Mouse (Mus musculus) limb, embryonic 14.5 days (tissue): Measurements from ENCODE around the gene Slc4a2. TPM values are rescaled to one million over a fixed set of nuclear protein-coding genes. Genes with fewer than 3 reads are reported as not detected.

ENCODE experiments used
- ATAC-seq: fragments of 200-750 bp; cut with Nextera tagmentation; 2 replicates; pipeline ENCODE4 v1.8.0; 2017; ENCODE audit warnings: low read depth, moderate number of reproducible peaks, moderate TSS enrichment; ENCODE audit not compliant: low FRiP score
- DNase-seq: peaks from one replicate; pipeline ENCODE4 v3.0.0-alpha.2; 2015; ENCODE audit warnings: low spot score
- H3K27ac ChIP-seq: fragments of 300-500 bp; sonication (generic); replicated peaks from 2 replicates; pipeline ENCODE4 v1.5.1; 2014; ENCODE audit warnings: low read depth, mild to moderate bottlenecking, low read length, moderate library complexity, mixed read lengths
- H3K27me3 ChIP-seq: fragments of 300-500 bp; sonication (generic); 2 replicates; pipeline ENCODE4 v1.6.1; 2014; ENCODE audit warnings: low read length, mixed read lengths; ENCODE audit not compliant: control insufficient read depth, insufficient read depth
- H3K36me3 ChIP-seq: fragments of 300-500 bp; sonication (generic); 2 replicates; pipeline ENCODE4 v1.6.1; 2014; ENCODE audit warnings: mild to moderate bottlenecking, low read length, moderate library complexity, mixed read lengths; ENCODE audit not compliant: control insufficient read depth, insufficient read depth
- H3K4me1 ChIP-seq: fragments of 300-500 bp; sonication (generic); 2 replicates; pipeline ENCODE4 v1.6.1; 2014; ENCODE audit warnings: antibody characterized with exemption, low read length, mixed read lengths; ENCODE audit not compliant: control insufficient read depth, insufficient read depth
- H3K4me2 ChIP-seq: fragments of 300-500 bp; sonication (generic); replicated peaks from 2 replicates; pipeline ENCODE4 v1.6.1; 2014; ENCODE audit warnings: low read depth, mild to moderate bottlenecking, low read length, moderate library complexity; ENCODE audit not compliant: severe bottlenecking
- H3K4me3 ChIP-seq: fragments of 300-500 bp; sonication (generic); replicated peaks from 2 replicates; pipeline ENCODE4 v1.5.1; 2014; ENCODE audit warnings: low read length
- H3K9ac ChIP-seq: fragments of 300-500 bp; sonication (generic); 2 replicates; pipeline ENCODE4 v1.6.1; 2014; ENCODE audit warnings: mild to moderate bottlenecking, low read depth, low read length, moderate library complexity; ENCODE audit not compliant: severe bottlenecking
- H3K9me3 ChIP-seq: fragments of 300-500 bp; sonication (generic); 2 replicates; pipeline ENCODE4 v1.6.1; 2016; ENCODE audit warnings: low read length; ENCODE audit not compliant: control insufficient read depth
- POLR2A ChIP-seq: fragments of 200-500 bp; IDR thresholded peaks from 2 replicates; pipeline ENCODE4 v1.8.0; 2012; ENCODE audit warnings: inconsistent platforms, mild to moderate bottlenecking, moderate library complexity, borderline replicate concordance; ENCODE audit not compliant: insufficient read depth, insufficient read length; ENCODE audit errors: extremely low read depth
- WGBS: fragments of 180-500 bp; shearing (Covaris S2); extraction: QIAGEN DNeasy Blood & Tissue Kit; methylation state at CpG from one replicate; pipeline ENCODE4 v1.1.7; 2014; 5-methylcytosine and 5-hydroxymethylcytosine counted together
- polyA plus RNA-seq, 2 experiments: library from polyadenylated mRNA; depleted of rRNA in 1 of 2; stranded (reverse) in 1 of 2; unstranded in 1 of 2; fragments of >200 nt; fragmentation: Nextera tagmentation in 1 of 2; extraction: Ambion mirVana in 1 of 2; gene quantifications; 2 replicates each; pipeline versions ENCODE4 v1.2.1 to v1.2.3; 2012 to 2014

Gene Slc4a2
- polyA plus RNA-seq, 2 experiments = 30.0 to 69.1 TPM

GRCm38 (mm10) chr5:24455613-24456012 lies 32.0 kb downstream of the Slc4a2 start:
- peaks cover 18% of the 10 kb centered on the region for H3K36me3 ChIP-seq
- no peaks in the 10 kb centered on the region for H3K9me3 ChIP-seq
- H3K4me3 ChIP-seq = no peak overlapping the region
- no peak overlapping the region for H3K4me2 ChIP-seq
- no peaks in the 10 kb centered on the region for H3K27me3 ChIP-seq
- TF ChIP-seq POLR2A = no peak
- ATAC-seq = no peak
- H3K4me1 ChIP-seq = peaks cover 27% of the 10 kb centered on the region
- 73% methylated on average over 7 of the region's 7 CpGs for WGBS
- H3K27ac ChIP-seq = no peak overlapping the region
- no peak for DNase-seq
- H3K9ac ChIP-seq = no peak overlapping the region

DNA sequence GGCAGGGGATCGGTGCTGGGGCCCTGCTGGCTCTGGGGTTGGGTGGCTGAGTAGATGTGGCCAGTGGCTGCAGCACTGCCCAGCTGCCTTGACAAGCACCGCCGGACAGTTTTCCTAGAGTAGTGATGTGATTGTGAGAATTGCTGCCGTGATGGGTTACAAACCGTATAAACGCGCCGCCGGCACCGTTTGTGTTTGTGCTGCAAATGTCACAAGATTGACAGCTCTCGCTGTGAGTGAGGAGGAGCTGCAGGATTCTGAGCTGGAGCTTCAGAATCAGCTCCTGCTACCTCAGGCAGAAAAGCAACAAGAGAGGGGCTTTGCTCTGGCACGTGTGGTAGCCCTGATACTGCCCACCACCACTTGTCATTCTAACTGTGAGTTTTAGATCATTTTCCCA lies 43.1 kb downstream of the Slc4a2 start:
- H3K9me3 ChIP-seq = no peaks in the 10 kb centered on the region
- H3K27ac ChIP-seq = no peak overlapping the region
- DNase-seq = no peak
- H3K27me3 ChIP-seq = no peaks in the 10 kb centered on the region
- H3K4me3 ChIP-seq = no peak overlapping the region
- H3K4me1 ChIP-seq = no peaks in the 10 kb centered on the region
- 72% methylated on average over 12 of the region's 12 CpGs for WGBS
- TF ChIP-seq POLR2A = no peak
- ATAC-seq = no peak
- 0 out of 2 replicates have a peak, but pooled peaks cover 3% of the 10 kb centered on the region for H3K36me3 ChIP-seq
- H3K9ac ChIP-seq = no peak overlapping the region
- no peak overlapping the region for H3K4me2 ChIP-seq

GRCm38 (mm10) chr5:24470600-24470999 lies 47.0 kb downstream of the Slc4a2 start:
- ATAC-seq (no peak), DNase-seq (peak; percentile 87)
- H3K27me3 ChIP-seq = 0 out of 2 replicates have a peak, but pooled peaks cover 8% of the 10 kb centered on the region
- H3K9me3 ChIP-seq = no peaks in the 10 kb centered on the region
- no peak overlapping the region for H3K4me2 ChIP-seq
- WGBS = 8% methylated on average over 5 of the region's 5 CpGs
- no peak for TF ChIP-seq POLR2A
- no peak overlapping the region for H3K9ac ChIP-seq
- H3K27ac ChIP-seq = no peak overlapping the region
- H3K36me3 ChIP-seq = peaks cover 8% of the 10 kb centered on the region; the same call in 1 of the 2 replicates
- H3K4me1 ChIP-seq = peaks cover 24% of the 10 kb centered on the region
- H3K4me3 ChIP-seq = no peak overlapping the region

GRCm38 (mm10) chr5:24472884-24473619 lies 49.4 kb downstream of the Slc4a2 start:
- peaks cover 29% of the 10 kb centered on the region for H3K4me1 ChIP-seq
- no peak for ATAC-seq

DNA sequence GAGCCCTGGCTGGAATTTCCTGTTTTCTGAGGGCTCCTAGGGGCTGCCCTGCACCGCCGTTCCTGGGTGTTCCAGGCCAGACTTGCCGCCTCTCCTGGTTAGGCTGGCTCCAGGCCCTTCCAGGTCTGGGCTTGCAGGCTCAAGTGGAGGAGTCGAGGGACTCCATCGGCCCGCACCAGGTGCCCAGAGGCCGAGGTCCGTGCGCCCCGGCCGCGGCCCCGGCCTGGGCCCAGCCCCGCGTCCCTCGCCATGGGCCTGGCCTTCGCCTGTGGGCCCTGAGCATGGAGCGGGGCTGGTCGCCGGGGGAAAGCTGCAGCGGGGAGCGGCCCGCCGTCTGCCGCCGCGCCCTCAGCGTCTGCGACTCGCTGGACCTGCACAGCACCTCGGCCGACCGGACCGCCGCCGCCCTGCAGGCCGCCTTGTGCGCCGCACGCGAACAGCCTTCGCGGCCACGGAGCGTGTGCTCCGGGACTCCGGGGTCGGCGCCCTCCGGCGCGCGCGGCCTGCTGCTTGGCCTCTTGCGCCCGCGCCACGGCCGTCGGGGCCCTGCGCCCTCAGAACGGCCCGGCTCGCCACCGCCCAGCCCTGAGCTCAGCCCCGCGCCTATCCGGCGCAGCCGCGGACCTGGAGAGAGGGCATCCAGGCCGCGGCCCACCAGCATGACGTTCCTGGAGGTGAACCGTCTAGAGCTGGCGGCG lies 50.5 kb downstream of the Slc4a2 start:
- H3K4me2 ChIP-seq = peak overlapping the region; percentile 76
- peaks cover 29% of the 10 kb centered on the region for H3K4me1 ChIP-seq
- H3K36me3 ChIP-seq = peaks cover 36% of the 10 kb centered on the region
- H3K4me3 ChIP-seq = peak overlapping the region; percentile 44
- 3% methylated on average over 60 of the region's 77 CpGs for WGBS
- H3K9me3 ChIP-seq = no peaks in the 10 kb centered on the region
- H3K27ac ChIP-seq = no peak overlapping the region
- H3K27me3 ChIP-seq = 0 out of 2 replicates have a peak, but pooled peaks cover 8% of the 10 kb centered on the region
- no peak for TF ChIP-seq POLR2A
- ATAC-seq (no peak), DNase-seq (peak; percentile 28)
- H3K9ac ChIP-seq = peak overlapping the region; percentile 56

More at GRCm38 (mm10) chr5:24472884-24473619, 49.4 kb downstream of the Slc4a2 start:
- DNase-seq = no peak
- peaks cover 25% of the 10 kb centered on the region for H3K36me3 ChIP-seq
- H3K9ac ChIP-seq = 0 out of 2 replicates have a peak overlapping the region, but pooled peaks have one; percentile 7
- WGBS = 13% methylated on average over 6 of the region's 7 CpGs
- H3K4me3 ChIP-seq = no peak overlapping the region
- 0 out of 2 replicates have a peak, but pooled peaks cover 8% of the 10 kb centered on the region for H3K27me3 ChIP-seq
- 0 out of 2 replicates have a peak overlapping the region, but pooled peaks have one; percentile 5 for H3K4me2 ChIP-seq
- H3K27ac ChIP-seq = no peak overlapping the region
- no peak for TF ChIP-seq POLR2A
- no peaks in the 10 kb centered on the region for H3K9me3 ChIP-seq
